Mouse (Mus musculus) kidney, adult 2 months (tissue): Measurements from ENCODE around the gene Trh. TPM values are rescaled to one million over a fixed set of nuclear protein-coding genes. Genes with fewer than 3 reads are reported as not detected.

Experiments
- DNase-seq: peaks from one replicate; pipeline ENCODE4 v3.0.0; 2021
- H3K27ac ChIP-seq: fragments of 200-500 bp; 2 replicates; pipeline ENCODE4 v1.5.1; 2012; ENCODE audit warnings: low read depth, low read length, control low read depth, inconsistent platforms; ENCODE audit not compliant: insufficient read depth
- H3K27me3 ChIP-seq: fragments of 200-500 bp; replicated peaks from 2 replicates; pipeline ENCODE4 v1.6.1; 2012; ENCODE audit warnings: mild to moderate bottlenecking, moderate library complexity, low read length, inconsistent platforms; ENCODE audit not compliant: control insufficient read depth, insufficient read depth
- H3K36me3 ChIP-seq: fragments of 200-500 bp; 2 replicates; pipeline ENCODE4 v1.6.1; 2012; ENCODE audit warnings: mild to moderate bottlenecking, moderate library complexity, low read length, inconsistent platforms; ENCODE audit not compliant: control insufficient read depth, insufficient read depth
- H3K4me1 ChIP-seq: fragments of 200-500 bp; 2 replicates; pipeline ENCODE4 v1.6.1; 2011; ENCODE audit warnings: low read length; ENCODE audit not compliant: control insufficient read depth, insufficient read depth
- H3K4me3 ChIP-seq: fragments of 200-500 bp; 2 replicates; pipeline ENCODE4 v1.5.1; 2011; ENCODE audit warnings: mild to moderate bottlenecking, low read depth, low read length, control low read depth; ENCODE audit not compliant: insufficient read depth
- CTCF ChIP-seq: fragments of 200-500 bp; conservative IDR thresholded peaks from 2 replicates; pipeline ENCODE4 v1.5.1; 2011; ENCODE audit warnings: low read depth, mild to moderate bottlenecking, control low read depth, low read length, moderate library complexity, mixed read lengths; ENCODE audit not compliant: insufficient read depth, insufficient read length
- POLR2A ChIP-seq: fragments of 200-500 bp; IDR thresholded peaks from one replicate; pipeline ENCODE4 v1.6.1; 2011; ENCODE audit warnings: low read depth, low read length, control low read depth
- WGBS: fragments of 180-500 bp; shearing (Covaris S2); methylation state at CpG from one replicate; pipeline ENCODE4 v1.1.7; 2018; 5-methylcytosine and 5-hydroxymethylcytosine counted together
- polyA plus RNA-seq: library from polyadenylated mRNA; depleted of rRNA; stranded (reverse); fragments of >200 nt; gene quantifications from 2 replicates; pipeline ENCODE4 v1.2.3, GENCODE M21; 2012

Trh gene
- polyA plus RNA-seq, 1 experiment: not detected

DNA sequence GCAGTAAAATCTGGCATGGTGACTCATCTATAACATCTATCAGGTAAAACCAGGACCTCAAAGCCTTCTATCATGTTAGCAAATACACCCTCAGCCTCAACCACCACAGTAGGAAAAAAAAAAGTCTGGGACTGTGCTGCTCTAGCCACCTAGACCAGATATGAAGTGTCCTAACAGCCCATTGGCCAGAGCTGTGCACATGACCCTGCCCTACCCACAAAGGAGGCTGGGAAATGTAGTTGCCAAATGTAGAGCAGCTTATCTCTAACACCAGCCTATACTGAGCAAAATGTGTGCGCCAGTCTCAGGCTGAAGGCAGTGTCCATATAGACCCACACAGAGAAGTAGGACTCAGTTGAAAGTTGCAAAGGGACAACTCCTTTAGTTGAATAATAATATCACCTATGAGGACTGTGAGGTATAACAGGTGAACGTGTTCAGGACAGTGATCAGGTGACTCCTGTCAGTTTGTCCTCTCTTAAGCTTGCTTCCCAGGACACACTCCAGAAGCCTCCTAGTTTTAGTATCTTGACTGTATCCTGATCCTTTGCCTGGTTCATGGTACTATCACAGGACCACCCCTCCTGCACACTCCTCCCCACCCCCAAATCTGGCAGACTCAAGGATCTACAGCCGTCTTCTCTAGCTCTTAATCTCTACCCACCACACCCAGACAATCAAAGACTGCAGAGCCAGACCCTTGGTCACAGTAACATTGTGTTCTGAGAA, 3.1 kb downstream of the Trh start:
- Histone ChIP-seq H3K4me1 (no peaks in the 10 kb centered on the region), H3K36me3 (no peaks in the 10 kb centered on the region), H3K27me3 (no peaks in the 10 kb centered on the region), H3K27ac (no peak overlapping the region), H3K4me3 (no peak overlapping the region)
- peak; percentile 70 for DNase-seq
- no peak for TF ChIP-seq CTCF
- TF ChIP-seq POLR2A: no peak
- 73% methylated on average over 3 of the region's 3 CpGs for WGBS

DNA sequence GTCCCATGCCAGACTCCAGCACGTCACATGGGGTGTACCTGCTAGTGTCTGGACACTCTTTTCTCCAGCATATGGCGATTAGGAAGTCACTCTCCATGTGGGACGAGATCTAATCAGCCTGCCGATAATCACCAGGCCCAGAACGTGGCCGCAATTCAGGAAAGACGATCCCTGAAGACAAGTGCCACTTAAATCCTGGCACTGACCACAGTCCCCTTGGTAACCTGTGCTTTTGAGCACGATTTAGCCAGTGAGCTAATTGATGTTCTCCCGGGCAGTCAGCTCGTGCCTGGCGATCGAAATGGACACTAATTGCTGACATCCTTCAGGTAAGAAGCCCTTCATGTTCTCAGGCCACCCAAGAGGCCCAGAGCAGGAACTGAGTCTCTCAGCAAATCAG, 9.4 kb downstream of the Trh start:
- no peak for TF ChIP-seq POLR2A
- TF ChIP-seq CTCF: no peak
- WGBS: 61% methylated on average over 12 of the region's 12 CpGs
- no peak for DNase-seq

DNA sequence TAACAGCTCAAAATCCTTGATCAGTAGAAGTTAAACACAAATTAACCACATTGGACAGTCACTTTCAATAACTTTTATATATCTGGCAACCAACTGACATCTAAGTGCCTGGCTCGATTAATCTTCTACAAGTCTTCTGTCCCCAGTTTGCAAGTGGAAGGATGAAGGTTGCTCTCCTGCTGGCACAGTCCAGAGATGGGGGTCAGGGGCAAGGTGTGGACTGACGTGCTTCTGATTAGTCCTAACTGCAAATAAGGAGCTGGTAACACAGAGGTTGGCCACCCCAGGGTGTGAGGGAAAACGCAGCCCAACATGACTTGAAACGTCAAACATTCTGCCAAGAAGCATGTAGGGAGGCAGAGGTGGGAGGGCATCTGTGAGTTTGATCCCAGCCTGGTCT, 12.7 kb downstream of the Trh start:
- TF ChIP-seq POLR2A: no peak
- no peak for TF ChIP-seq CTCF
- no peak overlapping the region for H3K4me3 ChIP-seq
- WGBS: 45% methylated on average over 4 of the region's 4 CpGs
- peak; percentile 47 for DNase-seq
- H3K36me3 ChIP-seq: no peaks in the 10 kb centered on the region
- H3K4me1 ChIP-seq: no peaks in the 10 kb centered on the region; the same call in 1 of the 2 replicates
- H3K27ac ChIP-seq: peak overlapping the region; percentile 42; the same call in 1 of the 2 replicates
- no peaks in the 10 kb centered on the region for H3K27me3 ChIP-seq

More for the DNA sequence above, 9.4 kb downstream of the Trh start:
- Histone ChIP-seq H3K27ac (no peak overlapping the region), H3K4me1 (no peaks in the 10 kb centered on the region; the same call in 1 of the 2 replicates), H3K36me3 (no peaks in the 10 kb centered on the region), H3K27me3 (no peaks in the 10 kb centered on the region), H3K4me3 (no peak overlapping the region)

DNA sequence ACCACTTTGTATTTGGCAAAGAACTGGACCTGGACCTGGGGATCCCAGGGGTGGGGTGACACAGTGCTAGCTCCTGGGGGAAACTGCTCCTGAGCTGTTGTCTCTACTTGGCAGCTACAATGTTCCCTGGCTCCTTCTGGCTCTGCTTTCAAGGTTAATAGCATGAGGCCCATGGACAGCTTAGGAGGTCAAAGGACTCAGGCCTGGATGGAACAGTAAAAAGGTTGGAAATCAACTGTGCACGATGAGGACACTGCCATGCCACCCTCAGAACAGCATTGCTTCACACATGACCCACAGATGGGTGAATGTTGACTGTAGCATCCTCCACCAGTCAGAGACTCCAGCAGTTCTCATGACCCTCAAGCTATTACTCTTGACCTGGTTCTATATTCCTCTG, 13.1 kb downstream of the Trh start:
- H3K4me3 ChIP-seq: no peak overlapping the region
- 36% methylated on average over 1 of the region's 1 CpGs for WGBS

DNA sequence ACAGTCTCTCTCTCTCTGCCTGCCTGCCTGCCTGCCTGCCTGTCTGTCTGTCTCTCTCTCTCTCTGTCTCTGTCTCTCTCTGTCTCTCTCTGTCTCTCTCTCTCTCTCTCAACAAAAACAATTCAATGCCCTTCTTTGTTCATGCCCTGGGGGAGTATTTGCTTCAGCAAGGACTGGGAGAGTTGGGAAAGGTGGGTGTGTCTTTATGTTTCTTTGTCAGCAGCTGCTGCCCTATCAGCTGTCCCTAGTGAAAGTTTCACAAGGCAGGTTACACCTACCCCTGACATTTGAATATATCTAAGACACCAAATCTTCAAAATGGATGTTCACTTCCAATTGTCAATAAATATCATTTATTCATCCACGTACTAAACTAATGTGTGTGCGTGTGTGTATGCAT, 14.9 kb downstream of the Trh start:
- WGBS: 85% methylated on average over 2 of the region's 2 CpGs
- no peak overlapping the region for H3K27ac ChIP-seq
- DNase-seq: no peak
- no peak overlapping the region for H3K4me3 ChIP-seq
- H3K36me3 ChIP-seq: no peaks in the 10 kb centered on the region
- H3K4me1 ChIP-seq: no peaks in the 10 kb centered on the region; the same call in 1 of the 2 replicates
- no peaks in the 10 kb centered on the region for H3K27me3 ChIP-seq
- TF ChIP-seq POLR2A (no peak), CTCF (no peak)

More for the DNA sequence above, 13.1 kb downstream of the Trh start:
- Histone ChIP-seq H3K27ac (peak overlapping the region; percentile 27; the same call in 1 of the 2 replicates), H3K4me1 (no peaks in the 10 kb centered on the region; the same call in 1 of the 2 replicates), H3K27me3 (no peaks in the 10 kb centered on the region), H3K36me3 (no peaks in the 10 kb centered on the region)
- peak; percentile 58 for DNase-seq
- TF ChIP-seq CTCF (no peak), POLR2A (no peak)

DNA sequence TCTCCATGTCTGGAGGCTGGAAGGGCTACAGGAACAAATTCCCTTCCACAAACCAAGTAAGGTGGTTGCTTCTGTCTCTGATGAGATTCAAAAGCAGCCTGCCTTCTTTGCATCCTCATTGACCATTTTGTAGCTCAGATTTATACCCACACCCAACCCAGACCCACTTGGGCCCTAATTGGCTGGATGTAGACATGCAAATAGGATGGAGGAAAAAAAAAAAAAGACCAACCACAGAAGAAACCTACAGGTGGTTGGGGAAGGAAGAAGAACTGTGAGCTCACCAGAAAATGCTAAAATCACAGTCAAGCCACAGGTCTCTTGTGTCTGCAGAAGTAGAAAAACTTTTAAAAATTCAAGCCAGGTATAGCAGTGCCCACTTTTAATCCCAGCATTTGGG, 15.3 kb downstream of the Trh start:
- Histone ChIP-seq H3K36me3 (no peaks in the 10 kb centered on the region), H3K27ac (no peak overlapping the region), H3K4me1 (no peaks in the 10 kb centered on the region; the same call in 1 of the 2 replicates), H3K27me3 (no peaks in the 10 kb centered on the region), H3K4me3 (no peak overlapping the region)
- TF ChIP-seq CTCF (no peak), POLR2A (no peak)
- no peak for DNase-seq

DNA sequence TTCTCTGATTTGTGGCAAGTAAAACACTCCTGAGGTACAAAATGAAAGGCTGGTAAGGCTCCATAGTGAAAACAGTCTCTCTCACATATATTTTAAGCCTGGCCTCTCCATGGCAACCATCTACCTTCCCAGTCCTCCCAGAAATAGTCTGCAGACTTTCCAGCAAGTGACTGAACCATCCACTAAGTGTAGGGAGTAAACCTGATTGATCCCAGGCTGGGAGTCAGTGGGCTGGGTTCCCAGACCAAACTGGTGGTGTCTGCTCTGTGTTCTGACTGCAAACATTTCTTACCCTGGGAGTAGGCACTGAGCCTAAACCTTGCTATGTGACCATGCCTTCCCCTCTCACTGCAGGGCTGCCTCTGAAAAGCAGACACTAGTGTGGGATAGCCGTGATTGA, 19.5 kb downstream of the Trh start:
- H3K4me3 ChIP-seq: no peak overlapping the region
- WGBS: 78% methylated on average over 1 of the region's 1 CpGs
- DNase-seq: no peak
- no peaks in the 10 kb centered on the region for H3K27me3 ChIP-seq
- TF ChIP-seq CTCF (no peak), POLR2A (no peak)
- H3K36me3 ChIP-seq: no peaks in the 10 kb centered on the region
- no peaks in the 10 kb centered on the region; the same call in 1 of the 2 replicates for H3K4me1 ChIP-seq
- no peak overlapping the region for H3K27ac ChIP-seq
